Mouse (Mus musculus) layer of hippocampus, adult 9-11 months (tissue): ENCODE results near the gene Olfr1196.
"Not testable (repeated sequence)": the region's sequence is repeated elsewhere in the genome, so short reads cannot be mapped to it uniquely, and the experiment has no call there.

Experiments used
- DNase-seq: peaks from one replicate; pipeline ENCODE4 v3.0.0; 2022

The Olfr1196 gene

DNA sequence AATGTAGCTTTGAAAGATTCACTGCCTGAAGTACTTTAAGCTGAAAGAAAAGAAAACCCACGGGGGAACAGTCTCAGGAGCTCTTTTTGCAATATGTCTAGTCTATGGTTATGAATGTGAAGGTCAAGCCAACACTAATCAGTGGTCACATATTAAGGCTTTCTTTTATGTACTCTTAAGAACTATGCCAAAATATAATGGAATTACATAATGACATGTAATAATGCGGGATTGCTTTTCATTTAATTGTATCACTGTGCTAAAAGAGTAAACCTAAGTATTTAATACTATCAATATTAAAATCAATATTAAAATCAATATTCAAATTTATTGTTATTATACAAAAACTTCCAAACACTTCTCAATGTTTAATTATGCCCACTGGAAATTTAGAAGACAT is at the start of gene Olfr1196:
Gene Olfr1196, minus strand, starts transcription at position 101 of the 400 bp plus-strand sequence.
- no peak for DNase-seq

GRCm38 (mm10) chr2:88751270-88751669 is 46.9 kb upstream of the Olfr1196 start, which contains the start of gene Olfr1198:
Gene Olfr1198 (minus strand): TSS chr2:88751370.
- DNase-seq: no peak

DNA sequence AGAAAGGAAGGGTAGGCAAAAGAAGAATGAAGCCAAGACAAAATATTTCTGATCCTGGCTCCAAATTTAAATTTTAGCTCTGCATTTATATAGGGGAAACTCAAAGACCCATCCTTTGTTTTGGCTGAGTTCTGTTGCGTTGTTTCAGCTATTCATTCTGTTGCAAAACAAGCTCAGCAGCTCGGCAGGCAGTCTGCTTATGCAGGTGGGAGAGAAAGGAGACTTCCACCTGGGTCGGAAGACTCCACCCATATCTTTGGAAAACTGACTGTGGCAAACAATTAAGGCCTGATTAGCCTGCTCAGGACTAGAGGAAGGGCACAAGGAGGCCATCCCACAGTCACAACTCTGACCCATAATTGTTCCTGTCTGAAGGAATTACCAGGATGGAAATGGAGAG is 39.0 kb upstream of the Olfr1196 start:
- no peak for DNase-seq

GRCm38 (mm10) chr2:88732266-88732665 is 27.9 kb upstream of the Olfr1196 start, which contains the start of gene Olfr1197:
Gene Olfr1197 (minus strand): TSS chr2:88732366.
- no peak for DNase-seq

DNA sequence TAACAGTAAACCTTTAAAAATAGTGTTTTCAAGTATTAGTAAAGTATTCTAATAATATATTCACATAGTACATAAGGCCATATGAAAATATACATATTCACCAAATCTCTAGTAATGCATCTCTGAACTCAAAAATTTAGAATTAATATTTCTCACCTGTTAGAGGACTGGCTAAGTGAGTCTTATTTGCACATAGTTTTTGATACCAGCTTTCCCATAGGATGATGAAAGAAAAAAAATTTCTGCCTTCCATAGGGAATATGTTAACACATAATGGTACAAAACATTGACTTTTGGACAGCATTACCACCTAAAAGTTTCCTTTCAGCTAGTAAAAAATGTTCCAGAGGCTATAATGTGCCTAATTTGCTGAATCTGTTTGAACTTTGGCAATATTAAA is 15.3 kb downstream of the Olfr1196 start, which contains the start of gene Olfr1195:
Gene Olfr1195, minus strand, starts transcription at position 101 of the 400 bp plus-strand sequence.
- no peak for DNase-seq

- DNase-seq: not testable (repeated sequence)
These were observed 29.1 kb downstream of the Olfr1196 start, which contains the start of gene Olfr1193 for GRCm38 (mm10) chr2:88675328-88675727. Gene Olfr1193 (plus strand): TSS chr2:88675628.

DNA sequence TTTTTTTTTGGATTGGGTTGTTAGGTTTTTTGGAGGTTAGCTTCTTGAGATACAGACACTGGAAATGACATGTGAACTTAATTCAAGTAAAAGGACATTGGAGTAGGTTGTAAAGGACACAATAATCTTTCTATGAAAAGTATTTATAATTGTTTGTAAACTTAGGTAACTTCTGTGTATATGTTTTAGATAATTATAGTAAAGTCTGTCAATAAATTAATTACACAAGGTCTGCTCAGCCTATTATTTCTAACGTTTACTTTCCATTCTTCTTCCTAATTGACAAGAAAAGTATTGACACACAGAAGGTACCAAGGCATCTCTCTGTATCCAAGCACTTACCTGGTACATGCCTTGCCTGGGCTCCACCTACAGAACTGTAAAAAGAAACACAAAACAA is 56.2 kb downstream of the Olfr1196 start, which contains the start of gene Olfr1192-ps1:
Gene Olfr1192-ps1, plus strand, starts transcription at position 301 of the 400 bp plus-strand sequence.
- DNase-seq: no peak
